8 mouse cellular contexts compared by ENCODE assay signal in the genomic region with DNA sequence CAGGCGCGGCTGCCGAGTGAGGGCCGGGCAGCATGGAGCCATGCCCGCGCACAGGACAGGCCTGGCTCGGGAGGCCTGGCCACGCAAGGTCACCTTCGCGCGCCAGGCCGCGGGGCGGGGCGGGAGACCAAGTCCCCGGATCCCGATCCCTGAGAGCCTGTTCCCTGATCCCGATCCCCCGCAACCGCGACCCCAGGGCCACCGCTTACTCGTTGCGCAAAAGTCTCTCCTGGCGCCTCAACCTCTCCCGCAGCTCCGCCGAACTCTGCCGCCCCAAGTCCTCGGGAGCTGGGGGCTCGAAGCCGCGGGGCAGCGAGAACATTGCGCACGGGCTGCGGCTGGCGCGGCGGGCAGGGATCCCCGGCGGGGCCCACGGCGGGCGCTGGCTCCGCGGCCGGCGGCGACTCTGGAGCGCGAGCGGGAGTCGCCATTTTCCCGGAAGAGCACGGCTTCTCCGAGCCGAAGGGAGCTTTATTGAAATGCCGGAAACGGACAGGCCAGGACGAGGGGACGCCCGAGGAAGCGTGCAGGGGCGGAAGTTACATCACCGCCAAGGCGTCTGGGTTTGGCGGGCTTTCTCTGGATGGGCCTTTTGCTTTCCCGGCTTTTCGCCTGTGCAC. TPM values are rescaled to one million over a fixed set of nuclear protein-coding genes. Genes with fewer than 3 reads are reported as not detected.
DNase-seq lines count a peak whose midpoint lies in the region; ATAC-seq lines count a peak whose summit lies in the region.

A gene (minus strand): TSS at position 461 of the 620 bp plus-strand sequence.

- peak within 1 kb of the TSS; percentile 94 to 100 for H3K4me3 ChIP-seq in heart, embryonic 14.5 days (ENCODE audit: control insufficient read depth in 1 of 2, insufficient read depth in 1 of 2, low read depth in 1 of 2, low read length in 2 of 2)
- peak within 1 kb of the TSS; percentile 96 for H3K4me3 ChIP-seq in liver, embryonic 13.5 days (replicated peaks)
- peak within 1 kb of the TSS; percentile 88 for H3K4me3 ChIP-seq in stomach, embryonic 16.5 days (replicated peaks; ENCODE audit: low read length)

- peaks cover 32% of the 10 kb centered on the region for H3K36me3 ChIP-seq in heart, embryonic 14.5 days (ENCODE audit: control insufficient read depth, insufficient read depth, low read length)
- H3K36me3 ChIP-seq in liver, embryonic 13.5 days, result peaks cover 30% of the 10 kb centered on the region
- peaks cover 26% of the 10 kb centered on the region for H3K36me3 ChIP-seq in stomach, embryonic 16.5 days (ENCODE audit: control insufficient read depth, insufficient read depth, low read length)

- under 1% methylated on average over 70 of the region's 70 CpGs for WGBS in heart, embryonic 14.5 days
- WGBS in liver, embryonic 13.5 days (ENCODE audit: insufficient replicate concordance), result under 1% methylated on average over 70 of the region's 70 CpGs
- WGBS in stomach, embryonic 16.5 days, result under 1% methylated on average over 70 of the region's 70 CpGs

- peak; percentile 96 for ATAC-seq in CD4-positive, CD25-positive, alpha-beta regulatory T cell, adult 4 months
- peak; percentile 97 for ATAC-seq in heart, embryonic 14.5 days (ENCODE audit: insufficient number of reproducible peaks, insufficient read depth, low FRiP score, low read depth)
- ATAC-seq in liver, embryonic 13.5 days (ENCODE audit: low read depth), result peak; percentile 95
- peak; percentile 99 for ATAC-seq in stomach, embryonic 16.5 days (ENCODE audit: insufficient read depth, low FRiP score)

- H3K4me1 ChIP-seq in heart, embryonic 14.5 days (ENCODE audit: control insufficient read depth in 2 of 2, insufficient read depth in 2 of 2, low read length in 2 of 2), result peaks cover 0 to 16% of the 10 kb centered on the region in 2 experiments
- H3K4me1 ChIP-seq in liver, embryonic 13.5 days (replicated peaks), result peaks cover 39% of the 10 kb centered on the region
- peaks cover 19% of the 10 kb centered on the region for H3K4me1 ChIP-seq in stomach, embryonic 16.5 days (ENCODE audit: control insufficient read depth, insufficient read depth, low read length)

- no peaks in the 10 kb centered on the region for H3K9me3 ChIP-seq in heart, embryonic 14.5 days (ENCODE audit: control insufficient read depth, low read length)
- no peaks in the 10 kb centered on the region for H3K9me3 ChIP-seq in liver, embryonic 13.5 days (replicated peaks)
- H3K9me3 ChIP-seq in stomach, embryonic 16.5 days (replicated peaks; ENCODE audit: control insufficient read depth, low read length), result no peaks in the 10 kb centered on the region

- H3K4me2 ChIP-seq in heart, embryonic 14.5 days (ENCODE audit: low read length), result peak within 1 kb of the TSS; percentile 90
- H3K4me2 ChIP-seq in liver, embryonic 13.5 days, result peak within 1 kb of the TSS; percentile 76
- H3K4me2 ChIP-seq in stomach, embryonic 16.5 days (ENCODE audit: low read depth, low read length), result peak within 1 kb of the TSS; percentile 90

- H3K9ac ChIP-seq in heart, embryonic 14.5 days (ENCODE audit: low read length), result peak within 1 kb of the TSS; percentile 100
- peak within 1 kb of the TSS; percentile 98 for H3K9ac ChIP-seq in liver, embryonic 13.5 days
- H3K9ac ChIP-seq in stomach, embryonic 16.5 days (ENCODE audit: low read length), result peak within 1 kb of the TSS; percentile 100

- peak within 1 kb of the TSS; percentile 97 for H3K27ac ChIP-seq in heart, embryonic 14.5 days (replicated peaks in 1 of 2; ENCODE audit: control insufficient read depth in 1 of 2, insufficient read depth in 1 of 2, low read depth in 2 of 2, low read length in 2 of 2)
- peak within 1 kb of the TSS; percentile 86 for H3K27ac ChIP-seq in liver, embryonic 13.5 days
- peak within 1 kb of the TSS; percentile 96 for H3K27ac ChIP-seq in stomach, embryonic 16.5 days (ENCODE audit: low read length)

- no peaks in the 10 kb centered on the region for H3K27me3 ChIP-seq in heart, embryonic 14.5 days (ENCODE audit: control insufficient read depth, insufficient read depth, low read length)
- H3K27me3 ChIP-seq in liver, embryonic 13.5 days, result peaks cover 4% of the 10 kb centered on the region
- H3K27me3 ChIP-seq in stomach, embryonic 16.5 days (ENCODE audit: control insufficient read depth, insufficient read depth, low read length), result no peaks in the 10 kb centered on the region

- DNase-seq in c-Kit-negative CD71-positive TER-119-positive erythroid progenitor cells, embryonic 14.5 days (ENCODE audit: low read depth, low spot score), result peak; percentile 68
- DNase-seq in fibroblast of lung, adult 2 months (ENCODE audit: low read depth), result peak; percentile 72
- peak; percentile 96 for DNase-seq in kidney, postnatal 14 days
- DNase-seq in liver, embryonic 13.5 days, result peak; percentile 84
- peak; percentile 95 for DNase-seq in neural tube, embryonic 10.5 days (ENCODE audit: extremely low spot score, low spot score)

RNA-seq across cellular contexts. Expression of the gene that starts here (rescaled TPM):
- polyA plus RNA-seq in CD4-positive, CD25-positive, alpha-beta regulatory T cell, adult 4 months (2017; shearing (Covaris generic)), result 10 to 100 TPM; 16.9 to 25.4 TPM
- 278 and 305 TPM in 2 replicates for polyA plus RNA-seq in heart, embryonic 14.5 days (2014; fragmentation: Nextera tagmentation; extraction: Ambion mirVana)
- polyA plus RNA-seq in liver, embryonic 13.5 days (2015; fragmentation: Nextera tagmentation; extraction: Ambion mirVana), result 153 and 162 TPM in 2 replicates
- 292 and 315 TPM in 2 replicates for polyA plus RNA-seq in stomach, embryonic 16.5 days (2015; fragmentation: Nextera tagmentation; extraction: Ambion mirVana)

Comparison
In these comparisons a context has a peak if more than half of its experiments do, and no peak if none do; other contexts are left out.
1. Peak in every context shown above with its lines: DNase-seq, ATAC-seq, H3K4me3 ChIP-seq and H3K27ac ChIP-seq.